Mouse (Mus musculus) CH12.LX (cell line): ENCODE measurements around the gene Nfatc2.

Experiments
- CHD1 ChIP-seq: IDR thresholded peaks from 2 replicates; pipeline ENCODE4 v1.6.1; 2012; ENCODE audit warnings: low read depth, low read length, improper control_type of control experiment, inconsistent platforms
- CTCF ChIP-seq, 2 experiments: IDR thresholded peaks in 1 of 2; conservative IDR thresholded peaks in 1 of 2; 2 replicates each; pipeline ENCODE4 v1.5.1; 2011 to 2012; ENCODE audit warnings: low read depth in 2 of 2, low read length in 2 of 2, improper control_type of control experiment in 1 of 2, inconsistent platforms in 1 of 2, mild to moderate bottlenecking in 1 of 2, moderate library complexity in 1 of 2
- E2F4 ChIP-seq: IDR thresholded peaks from 2 replicates; pipeline ENCODE4 v1.6.1; 2011; ENCODE audit warnings: low read depth, low read length, improper control_type of control experiment; ENCODE audit not compliant: insufficient replicate concordance
- EP300 ChIP-seq: IDR thresholded peaks from 2 replicates; pipeline ENCODE4 v1.6.1; 2011; ENCODE audit warnings: low read length, improper control_type of control experiment
- JUN ChIP-seq: IDR thresholded peaks from 2 replicates; pipeline ENCODE4 v1.6.1; 2011; ENCODE audit warnings: low read depth, mild to moderate bottlenecking, low read length, improper control_type of control experiment, moderate library complexity; ENCODE audit not compliant: insufficient read depth
- MAFK ChIP-seq: IDR thresholded peaks from 2 replicates; pipeline ENCODE4 v1.6.1; 2011; ENCODE audit warnings: low read length, improper control_type of control experiment; ENCODE audit not compliant: insufficient replicate concordance
- MEF2A ChIP-seq: IDR thresholded peaks from 2 replicates; pipeline ENCODE4 v1.6.1; 2014; ENCODE audit warnings: low read depth, mild to moderate bottlenecking, inconsistent platforms, low read length, improper control_type of control experiment, borderline replicate concordance
- MYC ChIP-seq: IDR thresholded peaks from 2 replicates; pipeline ENCODE4 v1.6.1; 2011; ENCODE audit warnings: low read depth, mild to moderate bottlenecking, improper control_type of control experiment, low read length
- POLR2A ChIP-seq: IDR thresholded peaks from 2 replicates; pipeline ENCODE4 v1.6.1; 2011; ENCODE audit warnings: low read depth, mild to moderate bottlenecking, improper control_type of control experiment, low read length
- POLR2AphosphoS2 ChIP-seq: IDR thresholded peaks from 2 replicates; pipeline ENCODE4 v1.6.1; 2011; ENCODE audit warnings: low read depth, low read length, improper control_type of control experiment
- RAD21 ChIP-seq: IDR thresholded peaks from 2 replicates; pipeline ENCODE4 v1.6.1; 2011; ENCODE audit warnings: low read depth, mild to moderate bottlenecking, low read length, improper control_type of control experiment, moderate library complexity
- USF2 ChIP-seq: conservative IDR thresholded peaks from 2 replicates; pipeline ENCODE4 v1.6.1; 2011; ENCODE audit warnings: low read depth, low read length, improper control_type of control experiment

DNA sequence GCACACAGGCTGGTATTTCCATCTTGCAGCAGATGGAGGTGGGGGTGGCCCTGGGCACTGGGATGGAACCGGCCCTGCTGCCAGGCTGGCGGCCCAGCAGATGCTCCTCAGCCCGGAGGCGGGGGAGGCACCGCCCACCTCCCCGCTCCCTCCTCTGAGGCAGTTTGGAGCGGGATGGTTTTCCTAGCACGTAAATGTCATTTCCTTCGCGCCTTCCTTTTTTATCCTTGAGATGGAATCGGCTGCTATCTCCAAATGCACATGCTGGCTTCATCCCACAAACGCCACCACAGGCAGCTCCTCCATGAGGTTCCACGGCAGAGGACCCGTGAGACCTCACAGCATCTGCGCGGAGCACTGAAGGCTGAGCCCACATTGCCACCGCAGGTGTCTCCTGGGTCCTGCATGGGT, 160.5 kb downstream of the Nfatc2 start:
- TF ChIP-seq EP300 (no peak), MYC (no peak), POLR2A (no peak), MEF2A (no peak), JUN (no peak), CTCF (conservative IDR thresholded peaks at IDR 0.05 in 1 of 2, IDR thresholded peaks at IDR 0.05 in 1 of 2; ENCODE audit: low read depth in 2 of 2, low read length in 2 of 2) (no peak), RAD21 (no peak), MAFK (no peak), POLR2AphosphoS2 (no peak), E2F4 (no peak), CHD1 (no peak), USF2 (no peak)
